20 mouse cellular contexts compared by ENCODE assay signal in the genomic region with DNA sequence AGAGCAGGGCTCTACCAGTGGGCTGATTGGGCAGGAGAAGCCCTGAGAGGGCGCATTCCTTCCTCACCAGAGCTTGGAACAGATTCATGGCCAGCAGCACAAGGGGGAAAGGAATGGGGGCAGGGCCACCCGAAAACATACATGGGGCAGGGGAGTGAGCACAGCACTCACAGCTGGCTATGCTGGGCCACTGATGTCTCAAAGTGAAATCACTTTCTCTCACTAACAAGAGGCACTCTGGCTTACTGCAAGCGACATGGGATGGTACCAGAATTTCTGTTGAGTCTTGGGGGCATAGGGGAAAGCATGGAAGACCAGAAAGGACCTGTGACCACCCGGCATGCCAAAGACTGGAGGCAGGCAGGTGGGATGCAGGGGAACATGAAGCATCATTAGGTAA.
A peak's percentile ranks its signal among the peaks of the same experiment; 100 is the strongest.
DNase-seq lines count a peak whose midpoint lies in the region; ATAC-seq and TF ChIP-seq lines count a peak whose summit lies in the region.
"Had no signal": no experiment of that assay in that cellular context is flagged by ENCODE, and none has a peak within 500 bp of the region (broad histone marks: within the 10 kb centered on the region; RNA-seq: fewer than 3 reads in every experiment).

No protein-coding gene starts in this region.

- no peak for TF ChIP-seq CTCF in testis, adult 2 months (IDR thresholded peaks at IDR 0.05; ENCODE audit: control insufficient read depth, insufficient read depth, insufficient replicate concordance, low read depth, low read length)
- TF ChIP-seq CTCF in G1E (IDR thresholded peaks at IDR 0.05; ENCODE audit: low read depth, low read length) = no peak

- no peak overlapping the region for H3K4me2 ChIP-seq in kidney, embryonic 15.5 days
- H3K4me2 ChIP-seq: embryonic facial prominence, embryonic 12.5 days; forebrain, embryonic 13.5 days; forebrain, embryonic 15.5 days had no signal

- H3K4me1 ChIP-seq in testis, adult 2 months (ENCODE audit: control insufficient read depth, insufficient read depth, low read length) = no peaks in the 10 kb centered on the region
- peaks cover 72% of the 10 kb centered on the region for H3K4me1 ChIP-seq in G1E (ENCODE audit: insufficient read depth, low read depth, low read length)
- H3K4me1 ChIP-seq in hindbrain, embryonic 10.5 days (replicated peaks) = no peaks in the 10 kb centered on the region
- H3K4me1 ChIP-seq in kidney, embryonic 15.5 days = no peaks in the 10 kb centered on the region
- H3K4me1 ChIP-seq: embryonic facial prominence, embryonic 10.5 days; embryonic facial prominence, embryonic 12.5 days; forebrain, embryonic 13.5 days; forebrain, embryonic 15.5 days had no signal

- DNase-seq in testis, postnatal 10 days (ENCODE audit: low spot score) = no peak
- no peak for DNase-seq in G1E (ENCODE audit: low spot score)
- no peak for DNase-seq in hindbrain, embryonic 10.5 days (ENCODE audit: low spot score)
- DNase-seq: adrenal gland, adult 8-10 months; adrenal gland, postnatal 14 days; adrenal gland, postnatal 36 days; cerebellum, adult 11-12 months; cerebellum, adult 2 months; cerebellum, adult 9-10 months; cerebellum, postnatal 10 days; cerebellum, postnatal 25 days; forebrain, postnatal 0 days had no signal

- no peak overlapping the region for H3K9ac ChIP-seq in kidney, embryonic 15.5 days
- H3K9ac ChIP-seq: embryonic facial prominence, embryonic 12.5 days; forebrain, embryonic 13.5 days; forebrain, embryonic 15.5 days; forebrain, postnatal 0 days had no signal

- no peaks in the 10 kb centered on the region for H3K27me3 ChIP-seq in testis, adult 2 months (ENCODE audit: control insufficient read depth, insufficient read depth, low read length)
- H3K27me3 ChIP-seq in G1E (ENCODE audit: insufficient read depth, low read length) = no peaks in the 10 kb centered on the region
- H3K27me3 ChIP-seq in hindbrain, embryonic 10.5 days (ENCODE audit: insufficient read depth, poor library complexity, severe bottlenecking) = no peaks in the 10 kb centered on the region
- no peaks in the 10 kb centered on the region for H3K27me3 ChIP-seq in kidney, embryonic 15.5 days
- H3K27me3 ChIP-seq: embryonic facial prominence, embryonic 12.5 days; forebrain, embryonic 13.5 days; forebrain, embryonic 15.5 days; Patski had no signal

- no peak for ATAC-seq in G1E (ENCODE audit: extremely low read depth, insufficient number of reproducible peaks, low FRiP score, poor library complexity, severe bottlenecking)
- no peak for ATAC-seq in kidney, embryonic 15.5 days (replicated peaks; ENCODE audit: low FRiP score)
- ATAC-seq: activated CD4-positive, CD25-positive, alpha-beta regulatory T cell, adult 4 months; forebrain, embryonic 13.5 days; forebrain, embryonic 15.5 days; forebrain, postnatal 0 days; Patski had no signal

- 83% methylated on average over 4 of the region's 4 CpGs for WGBS in hindbrain, embryonic 10.5 days
- 84% methylated on average over 4 of the region's 4 CpGs for WGBS in kidney, embryonic 15.5 days

- H3K4me3 ChIP-seq in testis, adult 2 months (ENCODE audit: control insufficient read depth, low read depth, low read length) = peak overlapping the region; percentile 15; the same call in 1 of the 2 replicates
- H3K4me3 ChIP-seq in G1E (ENCODE audit: low read depth, low read length) = peak overlapping the region; percentile 81
- no peak overlapping the region for H3K4me3 ChIP-seq in hindbrain, embryonic 10.5 days
- no peak overlapping the region for H3K4me3 ChIP-seq in kidney, embryonic 15.5 days (replicated peaks)
- H3K4me3 ChIP-seq: embryonic facial prominence, embryonic 10.5 days; embryonic facial prominence, embryonic 12.5 days; forebrain, embryonic 13.5 days; forebrain, embryonic 15.5 days had no signal

- peaks cover 19% of the 10 kb centered on the region for H3K9me3 ChIP-seq in G1E (replicated peaks)
- H3K9me3 ChIP-seq in hindbrain, embryonic 10.5 days = peaks cover 80% of the 10 kb centered on the region
- H3K9me3 ChIP-seq in kidney, embryonic 15.5 days (replicated peaks) = peaks cover 15% of the 10 kb centered on the region; the same call in 1 of the 2 replicates

- no peaks in the 10 kb centered on the region for H3K36me3 ChIP-seq in testis, adult 2 months (ENCODE audit: control insufficient read depth, insufficient read depth, low read length)
- peaks cover 35% of the 10 kb centered on the region for H3K36me3 ChIP-seq in G1E (replicated peaks)
- no peaks in the 10 kb centered on the region for H3K36me3 ChIP-seq in hindbrain, embryonic 10.5 days
- H3K36me3 ChIP-seq in kidney, embryonic 15.5 days = no peaks in the 10 kb centered on the region
- H3K36me3 ChIP-seq: embryonic facial prominence, embryonic 10.5 days; embryonic facial prominence, embryonic 12.5 days; forebrain, embryonic 15.5 days had no signal

- no peak for TF ChIP-seq POLR2A in testis, adult 2 months (IDR thresholded peaks at IDR 0.05; ENCODE audit: control insufficient read depth, low read depth, low read length)

- no peak overlapping the region for H3K27ac ChIP-seq in testis, adult 2 months (ENCODE audit: control insufficient read depth, insufficient read depth, low read depth, low read length)
- H3K27ac ChIP-seq in hindbrain, embryonic 10.5 days = no peak overlapping the region
- no peak overlapping the region for H3K27ac ChIP-seq in kidney, embryonic 15.5 days
- H3K27ac ChIP-seq: embryonic facial prominence, embryonic 10.5 days; embryonic facial prominence, embryonic 12.5 days; forebrain, embryonic 13.5 days; forebrain, embryonic 15.5 days had no signal

Comparison
In these comparisons a context has a peak if more than half of its experiments do, and no peak if none do; other contexts are left out.
1. H3K4me3 ChIP-seq: peak in testis, adult 2 months (single experiment) and G1E (single experiment); none in hindbrain, embryonic 10.5 days (single experiment) and kidney, embryonic 15.5 days (single experiment).